Mouse (Mus musculus): Measurements from ENCODE around the gene Zfp791.
"Not testable (repeated sequence)": the region's sequence is repeated elsewhere in the genome, so short reads cannot be mapped to it uniquely, and the experiment has no call there.

GRCm38 (mm10) chr8:85120251-85120650, 2.6 kb downstream of the Zfp791 start:
- TF ChIP-seq POLR2A (IDR thresholded peaks at IDR 0.05; ENCODE audit: low read depth, low read length); CTCF (IDR thresholded peaks at IDR 0.05; ENCODE audit: extremely low read depth, insufficient read length, insufficient replicate concordance, low read depth, low read length): not testable (repeated sequence)

All from small intestine, adult 2 months (tissue).